Mouse (Mus musculus) liver, embryonic 11.5 days (tissue): Measurements from ENCODE around the gene Cst13. TPM values are rescaled to one million over a fixed set of nuclear protein-coding genes. Genes with fewer than 3 reads are reported as not detected.
"Not testable (repeated sequence)": the region's sequence is repeated elsewhere in the genome, so short reads cannot be mapped to it uniquely, and the experiment has no call there.

ENCODE experiments used
- ATAC-seq: fragments of 200-750 bp; cut with Nextera tagmentation; replicated peaks from 2 replicates; pipeline ENCODE4 v1.8.0; 2017; ENCODE audit warnings: moderate number of reproducible peaks, mild to moderate bottlenecking, moderate TSS enrichment, moderate library complexity; ENCODE audit not compliant: low FRiP score
- DNase-seq: peaks from one replicate; pipeline ENCODE4 v3.0.0-alpha.2; 2017; ENCODE audit warnings: low spot score
- H3K27ac ChIP-seq: fragments of 300-500 bp; sonication (generic); 2 replicates; pipeline ENCODE4 v1.5.1; 2014; ENCODE audit warnings: mild to moderate bottlenecking, low read depth, low read length, control low read depth
- H3K27me3 ChIP-seq: fragments of 300-500 bp; sonication (generic); replicated peaks from 2 replicates; pipeline ENCODE4 v1.6.1; 2014; ENCODE audit warnings: low read length, mixed read lengths; ENCODE audit not compliant: control insufficient read depth, insufficient read depth
- H3K36me3 ChIP-seq: fragments of 300-500 bp; sonication (generic); 2 replicates; pipeline ENCODE4 v1.6.1; 2014; ENCODE audit warnings: mild to moderate bottlenecking, low read length, moderate library complexity, mixed read lengths; ENCODE audit not compliant: control insufficient read depth, insufficient read depth
- H3K4me1 ChIP-seq: fragments of 300-500 bp; sonication (generic); replicated peaks from 2 replicates; pipeline ENCODE4 v1.6.1; 2014; ENCODE audit warnings: low read length, mixed read lengths; ENCODE audit not compliant: control insufficient read depth, insufficient read depth
- H3K4me2 ChIP-seq: fragments of 300-500 bp; sonication (generic); 2 replicates; pipeline ENCODE4 v1.6.1; 2014; ENCODE audit warnings: mild to moderate bottlenecking, control low read depth, moderate library complexity
- H3K4me3 ChIP-seq: fragments of 300-500 bp; sonication (generic); 2 replicates; pipeline ENCODE4 v1.5.1; 2014; ENCODE audit warnings: low read depth, low read length, control low read depth
- H3K9ac ChIP-seq: fragments of 300-500 bp; sonication (generic); 2 replicates; pipeline ENCODE4 v1.6.1; 2014; ENCODE audit warnings: low read depth, low read length, control low read depth
- H3K9me3 ChIP-seq: fragments of 300-500 bp; sonication (generic); 2 replicates; pipeline ENCODE4 v1.6.1; 2016; ENCODE audit warnings: low read length, inconsistent platforms, mixed read lengths; ENCODE audit not compliant: control insufficient read depth
- WGBS: fragments of 180-500 bp; shearing (Covaris S2); extraction: QIAGEN DNeasy Blood & Tissue Kit; methylation state at CpG from one replicate; pipeline ENCODE4 v1.1.7; 2014; 5-methylcytosine and 5-hydroxymethylcytosine counted together
- polyA plus RNA-seq: library from polyadenylated mRNA; unstranded; fragments of >200 nt; fragmentation: Nextera tagmentation; extraction: Ambion mirVana; gene quantifications from 2 replicates; pipeline ENCODE4 v1.2.1, GENCODE M21; 2014

Cst13 gene
- polyA plus RNA-seq, result not detected in 2 replicates

- no peaks in the 10 kb centered on the region for H3K27me3 ChIP-seq
- no peak for ATAC-seq
- H3K4me3 ChIP-seq, result no peak within 1 kb of the TSS
- no peak within 1 kb of the TSS for H3K4me2 ChIP-seq
- H3K4me1 ChIP-seq, result no peaks in the 10 kb centered on the region
- no peaks in the 10 kb centered on the region for H3K36me3 ChIP-seq
- H3K27ac ChIP-seq, result no peak within 1 kb of the TSS
- DNase-seq, result no peak
- no peaks in the 10 kb centered on the region for H3K9me3 ChIP-seq
- no peak within 1 kb of the TSS for H3K9ac ChIP-seq
Measured at GRCm38 (mm10) chr2:148819909-148820308, at the start of gene Cst13. TSS of gene Cst13 (plus strand) at chr2:148820081.

DNA sequence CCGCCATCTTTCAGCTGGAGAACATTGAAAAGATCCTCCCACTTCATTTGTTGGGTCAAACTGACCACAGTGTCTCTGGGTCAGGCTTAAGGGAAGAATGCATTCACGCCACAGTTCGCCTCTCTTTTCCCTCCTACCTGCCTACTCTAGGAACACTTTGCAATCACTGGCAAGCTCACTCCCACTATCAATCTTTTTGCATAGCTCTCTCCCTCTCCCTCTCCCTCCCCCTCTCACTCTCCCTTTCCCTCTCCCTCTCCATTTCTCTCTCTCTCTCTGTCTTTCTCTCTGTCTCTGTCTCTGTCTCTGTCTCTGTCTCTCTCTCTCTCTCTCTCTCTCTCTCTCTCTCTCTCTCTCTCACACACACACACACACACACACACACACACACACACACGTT is 48.5 kb upstream of the Cst13 start, which contains the start of gene Cst11:
TSS of gene Cst11 (minus strand) at position 101 of the 400 bp plus-strand sequence.
- not testable (repeated sequence) for H3K4me2 ChIP-seq, H3K27me3 ChIP-seq, H3K36me3 ChIP-seq, H3K9ac ChIP-seq, ATAC-seq, H3K4me1 ChIP-seq, DNase-seq, H3K9me3 ChIP-seq, H3K4me3 ChIP-seq, H3K27ac ChIP-seq
- 77% methylated on average over 4 of the region's 4 CpGs for WGBS

- WGBS, result 9% methylated on average over 1 of the region's 1 CpGs
- Histone ChIP-seq H3K4me1 (no peaks in the 10 kb centered on the region), H3K9ac (no peak within 1 kb of the TSS), H3K27ac (no peak within 1 kb of the TSS), H3K36me3 (no peaks in the 10 kb centered on the region), H3K4me2 (no peak within 1 kb of the TSS), H3K9me3 (no peaks in the 10 kb centered on the region), H3K4me3 (no peak within 1 kb of the TSS), H3K27me3 (no peaks in the 10 kb centered on the region)
- DNase-seq (no peak), ATAC-seq (no peak)
Measured at GRCm38 (mm10) chr2:148781709-148782108, 38.2 kb upstream of the Cst13 start, which contains the start of gene 8030411F24Rik. TSS of gene 8030411F24Rik (plus strand) at chr2:148782009.

- H3K27me3 ChIP-seq, result no peaks in the 10 kb centered on the region
- no peaks in the 10 kb centered on the region for H3K9me3 ChIP-seq
- no peak within 1 kb of the TSS for H3K4me2 ChIP-seq
- no peak within 1 kb of the TSS for H3K9ac ChIP-seq
- no peaks in the 10 kb centered on the region for H3K36me3 ChIP-seq
- DNase-seq, result no peak
- no peak within 1 kb of the TSS for H3K4me3 ChIP-seq
- H3K27ac ChIP-seq, result no peak within 1 kb of the TSS
- no peaks in the 10 kb centered on the region for H3K4me1 ChIP-seq
- no peak for ATAC-seq
- 91% methylated on average over 6 of the region's 6 CpGs for WGBS
Measured at GRCm38 (mm10) chr2:148789142-148789541, 30.7 kb upstream of the Cst13 start, which contains the start of gene Cst12. TSS of gene Cst12 (plus strand) at chr2:148789361.

GRCm38 (mm10) chr2:148798485-148798884 is 21.4 kb upstream of the Cst13 start, which contains the start of gene Cst8:
TSS of gene Cst8 (plus strand) at chr2:148798785.
- no peak within 1 kb of the TSS for H3K27ac ChIP-seq
- 78% methylated on average over 1 of the region's 1 CpGs for WGBS

GRCm38 (mm10) chr2:148801491-148801921 is 18.4 kb upstream of the Cst13 start:
- no peak for DNase-seq
- no peak overlapping the region for H3K27ac ChIP-seq
- no peak for ATAC-seq

More at GRCm38 (mm10) chr2:148798485-148798884, 21.4 kb upstream of the Cst13 start, which contains the start of gene Cst8:
- H3K9me3 ChIP-seq, result no peaks in the 10 kb centered on the region
- ATAC-seq (no peak), DNase-seq (no peak)
- H3K4me3 ChIP-seq, result no peak within 1 kb of the TSS
- no peaks in the 10 kb centered on the region for H3K27me3 ChIP-seq
- H3K9ac ChIP-seq, result no peak within 1 kb of the TSS
- no peaks in the 10 kb centered on the region for H3K4me1 ChIP-seq
- H3K36me3 ChIP-seq, result no peaks in the 10 kb centered on the region
- no peak within 1 kb of the TSS for H3K4me2 ChIP-seq

GRCm38 (mm10) chr2:148806696-148807095 is 13.2 kb upstream of the Cst13 start:
- WGBS, result 76% methylated on average over 6 of the region's 6 CpGs
- H3K27ac ChIP-seq, result no peak overlapping the region
- H3K36me3 ChIP-seq, result no peaks in the 10 kb centered on the region
- H3K9ac ChIP-seq, result no peak overlapping the region
- H3K9me3 ChIP-seq, result no peaks in the 10 kb centered on the region
- no peak overlapping the region for H3K4me3 ChIP-seq
- no peaks in the 10 kb centered on the region for H3K27me3 ChIP-seq
- H3K4me2 ChIP-seq, result no peak overlapping the region
- H3K4me1 ChIP-seq, result no peaks in the 10 kb centered on the region
- ATAC-seq (no peak), DNase-seq (no peak)

More at GRCm38 (mm10) chr2:148801491-148801921, 18.4 kb upstream of the Cst13 start:
- H3K9ac ChIP-seq, result no peak overlapping the region
- no peaks in the 10 kb centered on the region for H3K36me3 ChIP-seq
- no peaks in the 10 kb centered on the region for H3K27me3 ChIP-seq
- H3K4me3 ChIP-seq, result no peak overlapping the region
- no peaks in the 10 kb centered on the region for H3K4me1 ChIP-seq
- H3K9me3 ChIP-seq, result no peaks in the 10 kb centered on the region
- WGBS, result 41% methylated on average over 3 of the region's 3 CpGs
- no peak overlapping the region for H3K4me2 ChIP-seq

DNA sequence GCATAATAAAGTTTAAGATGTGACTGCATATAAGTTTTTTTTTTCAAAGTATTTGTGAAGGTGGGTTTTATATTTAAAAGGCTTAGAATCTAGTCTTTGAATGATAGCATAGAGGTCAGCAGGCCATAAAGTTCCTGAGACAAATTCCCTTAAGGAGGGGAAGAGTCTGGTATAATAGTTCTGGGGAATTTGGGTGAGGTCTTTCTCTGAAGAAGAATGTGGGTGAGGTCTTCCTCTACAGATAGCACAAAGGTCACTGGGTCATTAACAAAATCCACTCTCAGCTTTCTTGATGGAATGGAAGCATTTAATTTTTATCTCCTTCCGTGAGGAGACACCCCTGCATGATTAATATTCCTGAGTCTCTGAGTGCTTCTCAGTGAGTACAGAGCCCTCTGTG is 6.1 kb downstream of the Cst13 start:
- Histone ChIP-seq H3K27ac (no peak overlapping the region), H3K4me1 (no peaks in the 10 kb centered on the region), H3K36me3 (no peaks in the 10 kb centered on the region), H3K9me3 (no peaks in the 10 kb centered on the region), H3K4me2 (no peak overlapping the region), H3K27me3 (no peaks in the 10 kb centered on the region), H3K9ac (no peak overlapping the region), H3K4me3 (no peak overlapping the region)
- 41% methylated on average over 1 of the region's 1 CpGs for WGBS
- DNase-seq (no peak), ATAC-seq (no peak)

GRCm38 (mm10) chr2:148834912-148835311 is 15.0 kb downstream of the Cst13 start, which contains the start of gene Cst9:
TSS of gene Cst9 (plus strand) at chr2:148835147.
- Histone ChIP-seq H3K27ac (no peak within 1 kb of the TSS), H3K4me3 (no peak within 1 kb of the TSS), H3K9ac (no peak within 1 kb of the TSS), H3K36me3 (no peaks in the 10 kb centered on the region), H3K27me3 (no peaks in the 10 kb centered on the region), H3K4me2 (no peak within 1 kb of the TSS), H3K9me3 (no peaks in the 10 kb centered on the region), H3K4me1 (no peaks in the 10 kb centered on the region)
- WGBS, result 59% methylated on average over 4 of the region's 4 CpGs
- ATAC-seq (no peak), DNase-seq (no peak)
